Mouse (Mus musculus): ENCODE measurements at regions not wholly inside any gene's neighbourhood (a gene's known extent, or its start where the extent isn't known, plus 50 kb on each side); places are given as distances from the start of the nearest gene placed in this dataset.
A peak's percentile ranks its signal among the peaks of the same experiment; 100 is the strongest.

- WGBS: 59% methylated on average over 5 of the region's 5 CpGs
- H3K9ac ChIP-seq (replicated peaks): no peak overlapping the region
- ATAC-seq (ENCODE audit: low FRiP score): 0 out of 2 replicates have a peak, but pooled peaks have one; percentile 30
Observed at GRCm38 (mm10) chr2:137807594-137808295, 448.6 kb upstream of the Btbd3 start.

GRCm38 (mm10) chr2:137794841-137795240 lies 461.5 kb upstream of the Btbd3 start:
- no peaks in the 10 kb centered on the region for H3K4me1 ChIP-seq
- H3K36me3 ChIP-seq: no peaks in the 10 kb centered on the region
- no peak overlapping the region for H3K4me2 ChIP-seq
- no peak for ATAC-seq (ENCODE audit: low FRiP score)
- no peak overlapping the region for H3K27ac ChIP-seq (replicated peaks)
- no peak overlapping the region for H3K4me3 ChIP-seq (replicated peaks)
- no peaks in the 10 kb centered on the region for H3K27me3 ChIP-seq (replicated peaks)
- H3K9ac ChIP-seq (replicated peaks): no peak overlapping the region
- no peaks in the 10 kb centered on the region for H3K9me3 ChIP-seq (replicated peaks)
- WGBS: 34% methylated on average over 2 of the region's 2 CpGs

More at GRCm38 (mm10) chr2:137807594-137808295, 448.6 kb upstream of the Btbd3 start:
- no peaks in the 10 kb centered on the region for H3K27me3 ChIP-seq (replicated peaks)
- peaks cover 7% of the 10 kb centered on the region for H3K4me1 ChIP-seq
- no peak overlapping the region for H3K4me3 ChIP-seq (replicated peaks)
- H3K36me3 ChIP-seq: no peaks in the 10 kb centered on the region
- H3K9me3 ChIP-seq (replicated peaks): no peaks in the 10 kb centered on the region
- H3K27ac ChIP-seq (replicated peaks): no peak overlapping the region
- H3K4me2 ChIP-seq: no peak overlapping the region; the same call in 1 of the 2 replicates

GRCm38 (mm10) chr2:137784091-137784490 lies 472.3 kb upstream of the Btbd3 start:
- no peak overlapping the region for H3K27ac ChIP-seq (replicated peaks)
- no peaks in the 10 kb centered on the region for H3K4me1 ChIP-seq
- WGBS: 90% methylated on average over 6 of the region's 6 CpGs
- H3K9ac ChIP-seq (replicated peaks): no peak overlapping the region
- no peak overlapping the region for H3K4me3 ChIP-seq (replicated peaks)
- no peaks in the 10 kb centered on the region for H3K9me3 ChIP-seq (replicated peaks)
- ATAC-seq (ENCODE audit: low FRiP score): no peak
- H3K36me3 ChIP-seq: no peaks in the 10 kb centered on the region
- H3K27me3 ChIP-seq (replicated peaks): no peaks in the 10 kb centered on the region
- no peak overlapping the region for H3K4me2 ChIP-seq

GRCm38 (mm10) chr2:137777430-137777829 lies 478.9 kb upstream of the Btbd3 start:
- Histone ChIP-seq H3K4me2 (no peak overlapping the region), H3K27me3 (replicated peaks) (no peaks in the 10 kb centered on the region), H3K9me3 (replicated peaks) (no peaks in the 10 kb centered on the region), H3K36me3 (no peaks in the 10 kb centered on the region), H3K4me1 (no peaks in the 10 kb centered on the region), H3K9ac (replicated peaks) (no peak overlapping the region), H3K27ac (replicated peaks) (no peak overlapping the region), H3K4me3 (replicated peaks) (no peak overlapping the region)
- WGBS: 94% methylated on average over 3 of the region's 3 CpGs
- ATAC-seq (ENCODE audit: low FRiP score): no peak

- H3K27me3 ChIP-seq (replicated peaks): no peaks in the 10 kb centered on the region
- H3K27ac ChIP-seq (replicated peaks): no peak overlapping the region
- H3K4me3 ChIP-seq (replicated peaks): no peak overlapping the region
Observed at GRCm38 (mm10) chr2:137764785-137765184, 491.6 kb upstream of the Btbd3 start.

GRCm38 (mm10) chr2:137759455-137759854 lies 496.9 kb upstream of the Btbd3 start:
- ATAC-seq (ENCODE audit: low FRiP score): no peak
- Histone ChIP-seq H3K4me1 (peaks cover 15% of the 10 kb centered on the region; the same call in 1 of the 2 replicates), H3K9me3 (replicated peaks) (no peaks in the 10 kb centered on the region), H3K27ac (replicated peaks) (no peak overlapping the region), H3K4me2 (no peak overlapping the region), H3K9ac (replicated peaks) (no peak overlapping the region), H3K27me3 (replicated peaks) (no peaks in the 10 kb centered on the region), H3K36me3 (no peaks in the 10 kb centered on the region), H3K4me3 (replicated peaks) (no peak overlapping the region)
- 92% methylated on average over 2 of the region's 2 CpGs for WGBS

More at GRCm38 (mm10) chr2:137764785-137765184, 491.6 kb upstream of the Btbd3 start:
- Histone ChIP-seq H3K36me3 (no peaks in the 10 kb centered on the region), H3K4me1 (no peaks in the 10 kb centered on the region), H3K9me3 (replicated peaks) (no peaks in the 10 kb centered on the region), H3K4me2 (no peak overlapping the region), H3K9ac (replicated peaks) (no peak overlapping the region)
- ATAC-seq (ENCODE audit: low FRiP score): no peak

GRCm38 (mm10) chr2:137758389-137758788 lies 498.0 kb upstream of the Btbd3 start:
- WGBS: 71% methylated on average over 4 of the region's 4 CpGs

GRCm38 (mm10) chr2:137757231-137758212 lies 498.8 kb upstream of the Btbd3 start:
- no peaks in the 10 kb centered on the region for H3K36me3 ChIP-seq
- peak overlapping the region; percentile 60 for H3K27ac ChIP-seq (replicated peaks)
- no peak overlapping the region for H3K9ac ChIP-seq (replicated peaks)
- H3K9me3 ChIP-seq (replicated peaks): no peaks in the 10 kb centered on the region
- no peak overlapping the region for H3K4me2 ChIP-seq
- no peak overlapping the region for H3K4me3 ChIP-seq (replicated peaks)
- peak; percentile 67 for ATAC-seq (ENCODE audit: low FRiP score)
- peaks cover 15% of the 10 kb centered on the region; the same call in 1 of the 2 replicates for H3K4me1 ChIP-seq
- 27% methylated on average over 13 of the region's 13 CpGs for WGBS
- no peaks in the 10 kb centered on the region for H3K27me3 ChIP-seq (replicated peaks)

More at GRCm38 (mm10) chr2:137758389-137758788, 498.0 kb upstream of the Btbd3 start:
- no peaks in the 10 kb centered on the region for H3K36me3 ChIP-seq
- H3K4me3 ChIP-seq (replicated peaks): no peak overlapping the region
- no peaks in the 10 kb centered on the region for H3K27me3 ChIP-seq (replicated peaks)
- ATAC-seq (ENCODE audit: low FRiP score): no peak
- peaks cover 15% of the 10 kb centered on the region; the same call in 1 of the 2 replicates for H3K4me1 ChIP-seq
- H3K9ac ChIP-seq (replicated peaks): no peak overlapping the region
- no peak overlapping the region; the same call in 1 of the 2 replicates for H3K27ac ChIP-seq (replicated peaks)
- no peak overlapping the region for H3K4me2 ChIP-seq
- no peaks in the 10 kb centered on the region for H3K9me3 ChIP-seq (replicated peaks)

GRCm38 (mm10) chr2:137756220-137756619 lies 500.1 kb upstream of the Btbd3 start:
- no peak for ATAC-seq (ENCODE audit: low FRiP score)
- no peak overlapping the region for H3K4me2 ChIP-seq
- no peaks in the 10 kb centered on the region for H3K27me3 ChIP-seq (replicated peaks)
- H3K4me1 ChIP-seq: peaks cover 15% of the 10 kb centered on the region; the same call in 1 of the 2 replicates
- 6% methylated on average over 3 of the region's 3 CpGs for WGBS
- H3K4me3 ChIP-seq (replicated peaks): no peak overlapping the region
- H3K27ac ChIP-seq (replicated peaks): no peak overlapping the region
- H3K9me3 ChIP-seq (replicated peaks): no peaks in the 10 kb centered on the region
- no peaks in the 10 kb centered on the region for H3K36me3 ChIP-seq
- H3K9ac ChIP-seq (replicated peaks): no peak overlapping the region

GRCm38 (mm10) chr2:137754481-137754880 lies 501.9 kb upstream of the Btbd3 start:
- Histone ChIP-seq H3K4me1 (peaks cover 15% of the 10 kb centered on the region; the same call in 1 of the 2 replicates), H3K9ac (replicated peaks) (no peak overlapping the region), H3K4me2 (no peak overlapping the region), H3K4me3 (replicated peaks) (no peak overlapping the region), H3K9me3 (replicated peaks) (no peaks in the 10 kb centered on the region), H3K27me3 (replicated peaks) (no peaks in the 10 kb centered on the region), H3K36me3 (no peaks in the 10 kb centered on the region), H3K27ac (replicated peaks) (no peak overlapping the region)
- 61% methylated on average over 3 of the region's 3 CpGs for WGBS
- ATAC-seq (ENCODE audit: low FRiP score): no peak

- 23% methylated on average over 2 of the region's 2 CpGs for WGBS
Observed at GRCm38 (mm10) chr2:137732410-137732809, 524.0 kb upstream of the Btbd3 start.

More at GRCm38 (mm10) chr2:137732410-137732809, 524.0 kb upstream of the Btbd3 start:
- Histone ChIP-seq H3K9me3 (replicated peaks) (no peaks in the 10 kb centered on the region), H3K4me3 (replicated peaks) (no peak overlapping the region), H3K9ac (replicated peaks) (no peak overlapping the region), H3K36me3 (no peaks in the 10 kb centered on the region), H3K27me3 (replicated peaks) (no peaks in the 10 kb centered on the region), H3K4me1 (peaks cover 5% of the 10 kb centered on the region; the same call in 1 of the 2 replicates), H3K4me2 (no peak overlapping the region), H3K27ac (replicated peaks) (no peak overlapping the region)
- ATAC-seq (ENCODE audit: low FRiP score): peak; percentile 63; the same call in 1 of the 2 replicates
